Mouse (Mus musculus) olfactory bulb, adult 2 months (tissue): Measurements from ENCODE around the gene Cyb561d1.

Source experiments
- CTCF ChIP-seq: fragments of 200-500 bp; IDR thresholded peaks from 2 replicates; pipeline ENCODE4 v1.5.1; 2012; ENCODE audit warnings: low read depth, mild to moderate bottlenecking, low read length, moderate library complexity; ENCODE audit not compliant: insufficient read depth
- POLR2A ChIP-seq: fragments of 200-500 bp; IDR thresholded peaks from 2 replicates; pipeline ENCODE4 v1.6.1; 2012; ENCODE audit warnings: mild to moderate bottlenecking, low read depth, low read length, moderate library complexity; ENCODE audit not compliant: insufficient read depth

GRCm38 (mm10) chr3:108227521-108227920 is 26.5 kb upstream of the Cyb561d1 start:
- no peak for TF ChIP-seq CTCF
- no peak for TF ChIP-seq POLR2A
